Mouse (Mus musculus) cortical plate, adult 2 months (tissue): Measurements from ENCODE around the gene Pakap. TPM values are rescaled to one million over a fixed set of nuclear protein-coding genes. Genes with fewer than 3 reads are reported as not detected.
A peak's percentile ranks its signal among the peaks of the same experiment; 100 is the strongest.

Source experiments
- H3K27ac ChIP-seq: fragments of 200-500 bp; 2 replicates; pipeline ENCODE4 v1.5.1; 2012; ENCODE audit warnings: low read length, control low read depth, inconsistent platforms; ENCODE audit not compliant: insufficient read depth
- H3K4me1 ChIP-seq: fragments of 200-500 bp; 2 replicates; pipeline ENCODE4 v1.6.1; 2011; ENCODE audit warnings: low read length; ENCODE audit not compliant: control insufficient read depth, insufficient read depth
- H3K4me3 ChIP-seq: fragments of 200-500 bp; 2 replicates; pipeline ENCODE4 v1.5.1; 2011; ENCODE audit warnings: mild to moderate bottlenecking, low read length, control low read depth; ENCODE audit not compliant: insufficient read depth
- CTCF ChIP-seq: fragments of 200-500 bp; IDR thresholded peaks from 2 replicates; pipeline ENCODE4 v1.5.1; 2011; ENCODE audit warnings: mild to moderate bottlenecking, control low read depth, low read length; ENCODE audit not compliant: insufficient read depth; ENCODE audit errors: extremely low read depth
- POLR2A ChIP-seq: fragments of 200-500 bp; IDR thresholded peaks from 2 replicates; pipeline ENCODE4 v1.6.1; 2011; ENCODE audit warnings: mild to moderate bottlenecking, low read length, control low read depth; ENCODE audit not compliant: insufficient read depth; ENCODE audit errors: extremely low read depth
- polyA plus RNA-seq: library from polyadenylated mRNA; depleted of rRNA; stranded (reverse); fragments of >200 nt; gene quantifications from 2 replicates; pipeline ENCODE4 v1.2.3, GENCODE M21; 2012

The Pakap gene
- polyA plus RNA-seq, 1 experiment: 7.5 TPM

DNA sequence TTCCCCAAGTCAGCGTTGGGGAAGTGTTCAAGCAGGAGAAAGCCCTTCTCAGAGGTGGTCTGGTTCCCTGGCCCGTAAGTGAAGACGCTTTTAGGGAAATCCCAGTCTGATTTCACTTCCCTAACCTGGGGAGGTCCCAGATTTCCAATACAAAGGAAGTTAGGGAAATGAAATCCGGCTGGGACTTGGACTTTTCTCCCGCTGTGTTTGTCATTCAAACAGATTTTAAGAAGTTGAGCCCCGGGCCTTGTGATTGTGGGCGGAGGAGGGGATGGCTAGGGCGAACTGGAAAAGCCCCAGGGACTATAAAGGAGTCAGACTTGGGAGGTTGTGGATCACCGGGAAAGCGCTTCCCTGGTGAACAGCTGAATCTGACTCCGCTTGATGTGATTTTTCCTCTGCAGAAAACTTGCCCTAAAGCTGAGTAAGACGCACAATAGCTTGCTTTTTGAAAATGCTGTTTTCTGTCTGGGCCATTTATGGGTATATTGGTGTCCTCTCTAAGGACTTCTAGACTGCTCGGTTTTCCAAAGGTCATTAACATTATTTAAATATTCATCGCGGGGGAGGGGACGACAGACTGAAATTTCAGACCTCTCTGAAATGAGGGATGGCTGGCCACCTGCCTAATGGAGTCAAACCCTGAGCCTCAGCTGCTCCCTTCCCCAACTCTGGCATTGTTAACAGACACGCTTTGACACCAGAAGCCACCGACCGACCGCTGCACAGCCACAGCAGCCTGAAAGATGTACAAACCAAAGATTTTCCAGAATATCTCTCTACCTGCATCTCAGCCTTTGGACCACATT is 213.1 kb downstream of the Pakap start:
- TF ChIP-seq CTCF (no peak), POLR2A (no peak)
- H3K27ac ChIP-seq: no peak overlapping the region
- H3K4me1 ChIP-seq: no peaks in the 10 kb centered on the region
- no peak overlapping the region; the same call in 1 of the 2 replicates for H3K4me3 ChIP-seq

DNA sequence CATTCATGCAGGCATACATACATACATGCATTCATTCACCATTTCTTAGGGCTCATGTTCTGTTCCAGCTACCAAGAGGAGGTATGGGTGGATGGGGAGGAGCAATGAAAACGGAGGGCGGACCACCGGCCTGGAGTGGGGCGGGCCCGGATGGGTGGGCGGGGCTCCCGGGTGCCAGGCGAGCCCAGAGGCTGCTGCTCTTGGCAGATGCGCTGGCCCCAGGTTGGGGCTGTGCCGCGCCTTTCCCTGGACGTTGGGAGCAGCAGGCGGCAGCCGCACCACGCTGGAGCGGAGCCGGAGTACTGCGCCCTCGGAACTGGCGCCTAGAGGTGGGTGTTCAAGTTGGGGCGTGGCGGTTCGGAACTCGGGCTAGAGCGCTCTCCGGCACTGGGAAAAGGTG is 214.0 kb downstream of the Pakap start:
- TF ChIP-seq POLR2A: no peak
- no peak for TF ChIP-seq CTCF
- H3K4me3 ChIP-seq: peak overlapping the region; percentile 32
- H3K27ac ChIP-seq: no peak overlapping the region
- H3K4me1 ChIP-seq: no peaks in the 10 kb centered on the region

DNA sequence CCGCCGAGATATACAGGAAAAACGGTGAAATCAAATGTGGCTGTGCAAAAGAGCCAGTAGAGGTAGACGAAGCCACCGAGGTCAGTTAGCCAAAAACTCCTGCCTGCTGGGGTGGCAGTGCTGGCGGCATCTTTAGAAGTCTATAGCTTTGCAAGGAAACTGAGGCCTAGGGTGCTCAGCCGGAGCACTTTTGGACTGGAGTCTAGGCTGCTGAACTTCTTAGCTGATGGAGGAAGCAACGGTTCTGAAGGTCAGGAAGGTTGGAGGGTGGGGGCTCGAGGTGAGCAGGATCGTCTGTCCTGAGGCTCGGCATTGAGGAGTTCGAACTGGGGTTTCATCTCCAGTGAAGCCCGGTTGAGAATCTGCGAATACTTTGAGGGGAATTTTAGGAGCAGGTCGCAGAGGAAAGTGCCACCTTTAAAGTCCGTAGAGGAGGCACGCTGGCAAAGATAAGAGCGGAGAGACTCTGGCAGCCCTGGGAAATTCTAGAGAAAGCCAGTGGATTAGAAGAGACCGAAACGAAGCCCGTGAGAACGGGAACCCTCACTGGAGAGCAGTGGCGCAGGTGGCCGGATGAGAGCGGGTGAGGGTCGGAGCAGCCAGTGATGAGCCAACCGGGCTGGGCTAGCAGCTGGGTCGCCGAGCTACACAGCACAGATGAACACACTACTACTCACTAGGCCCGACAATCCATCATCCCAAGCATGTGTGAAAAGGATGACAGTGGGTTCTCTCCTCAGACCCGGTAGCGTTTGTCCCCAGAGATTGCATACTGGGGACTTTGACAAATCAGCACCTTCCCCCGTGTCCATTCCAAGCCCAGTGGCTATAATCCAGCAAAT is 214.8 kb downstream of the Pakap start:
- H3K27ac ChIP-seq: no peak overlapping the region

DNA sequence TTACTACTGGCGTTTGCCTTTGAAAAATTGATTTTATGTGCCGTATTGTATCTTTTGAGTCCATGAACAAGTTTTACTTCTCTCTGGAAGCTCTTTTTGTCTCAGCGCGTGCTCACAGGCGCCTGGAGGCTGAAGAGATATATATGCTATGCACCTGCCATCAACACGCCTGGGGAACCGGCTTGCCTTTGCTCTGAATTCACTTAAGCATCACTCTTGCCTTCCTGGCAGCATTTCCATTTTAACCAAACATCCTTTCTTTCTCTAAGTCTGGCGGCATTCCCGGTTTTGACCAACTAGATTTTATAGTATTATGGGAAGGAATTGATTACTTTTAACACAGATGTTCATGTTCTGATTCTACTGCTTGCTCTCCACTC is 215.4 kb downstream of the Pakap start:
- Histone ChIP-seq H3K4me3 (peak overlapping the region; percentile 32; the same call in 1 of the 2 replicates), H3K4me1 (no peaks in the 10 kb centered on the region), H3K27ac (no peak overlapping the region)
- no peak for TF ChIP-seq POLR2A
- TF ChIP-seq CTCF: no peak

More for the DNA sequence above, 214.8 kb downstream of the Pakap start:
- Histone ChIP-seq H3K4me1 (no peaks in the 10 kb centered on the region), H3K4me3 (peak overlapping the region; percentile 32)
- TF ChIP-seq CTCF (no peak), POLR2A (no peak)

DNA sequence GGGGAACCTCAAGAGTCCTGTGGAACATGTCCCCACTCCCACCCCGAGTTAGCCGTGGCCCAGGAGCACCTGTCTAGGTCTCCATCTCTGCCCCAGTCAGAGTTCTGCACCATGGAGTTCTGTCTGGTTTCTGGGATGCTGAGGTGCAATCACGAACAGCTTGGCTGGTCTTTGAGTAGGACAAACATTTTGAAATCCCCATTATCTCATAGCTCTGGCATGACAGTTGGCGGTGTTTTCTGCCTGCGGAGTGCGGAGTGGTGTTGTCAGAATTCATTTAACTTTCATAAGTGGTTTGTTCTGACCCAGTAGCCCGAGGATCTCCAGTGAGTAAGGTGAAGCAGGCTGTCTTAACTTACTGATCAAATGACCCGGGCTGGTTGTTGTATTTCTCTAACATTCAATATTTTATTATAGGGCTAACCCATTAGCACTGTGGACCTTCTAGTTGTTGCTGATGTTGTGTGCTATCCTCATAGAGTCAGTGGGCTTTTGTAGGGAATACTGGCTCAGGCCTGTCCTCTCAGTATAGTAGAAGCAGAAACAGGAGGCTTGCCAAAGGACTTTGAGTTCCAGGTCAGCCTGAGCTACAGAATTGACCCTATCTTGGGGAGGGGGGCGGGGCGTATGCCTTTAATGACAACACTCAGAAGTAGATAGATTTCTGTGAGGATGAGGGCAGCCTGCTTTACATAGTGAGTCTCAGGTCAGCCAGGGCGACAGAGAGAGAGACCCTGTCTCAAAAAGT is 216.0 kb downstream of the Pakap start:
- Histone ChIP-seq H3K4me3 (no peak overlapping the region), H3K27ac (no peak overlapping the region), H3K4me1 (no peaks in the 10 kb centered on the region)
- TF ChIP-seq CTCF: no peak
- no peak for TF ChIP-seq POLR2A

DNA sequence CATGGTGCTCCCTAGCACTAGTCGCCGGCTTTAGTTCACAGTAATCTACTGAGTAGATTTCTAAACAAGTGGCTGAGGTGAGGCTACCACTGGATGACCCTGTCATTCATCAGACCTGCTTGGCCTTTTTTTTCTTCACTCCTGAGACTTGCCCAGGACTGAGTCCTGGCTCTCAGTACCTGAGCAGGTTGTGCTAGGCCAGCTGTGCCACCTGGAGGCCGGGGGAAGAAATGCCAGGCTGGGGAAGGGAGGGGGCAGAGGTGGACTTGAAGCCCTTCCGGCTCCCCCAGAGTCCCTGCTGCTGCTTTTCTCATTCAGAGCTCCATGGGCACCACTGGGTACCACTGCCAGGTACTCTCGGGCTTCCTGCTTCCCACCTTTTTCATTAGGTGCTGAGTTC is 220.7 kb downstream of the Pakap start:
- TF ChIP-seq POLR2A (no peak), CTCF (peak; percentile 28; the same call in 1 of the 2 replicates)
- no peaks in the 10 kb centered on the region for H3K4me1 ChIP-seq
- H3K4me3 ChIP-seq: no peak overlapping the region
- no peak overlapping the region for H3K27ac ChIP-seq

DNA sequence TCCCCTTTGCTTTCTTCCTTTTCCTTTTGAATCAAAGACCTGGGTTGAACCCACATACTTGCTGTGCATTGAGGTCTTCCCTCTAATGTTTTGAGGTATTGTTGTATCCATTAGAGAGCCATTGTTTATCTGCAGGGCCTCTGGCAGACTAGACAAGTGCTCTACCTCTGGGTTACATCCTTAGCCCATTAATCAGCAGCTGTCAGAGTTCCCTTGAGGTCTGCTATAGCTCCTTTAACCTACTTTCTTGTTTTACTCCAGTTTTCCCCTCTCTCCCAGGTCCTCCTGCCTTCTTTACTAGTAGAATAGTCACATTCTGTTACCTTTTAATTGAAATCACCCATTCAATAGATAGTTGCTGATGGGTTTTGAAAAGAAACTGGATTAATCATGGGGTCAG is 221.1 kb downstream of the Pakap start:
- H3K4me3 ChIP-seq: no peak overlapping the region
- TF ChIP-seq POLR2A: no peak
- TF ChIP-seq CTCF: no peak
- H3K4me1 ChIP-seq: no peaks in the 10 kb centered on the region
- no peak overlapping the region for H3K27ac ChIP-seq

DNA sequence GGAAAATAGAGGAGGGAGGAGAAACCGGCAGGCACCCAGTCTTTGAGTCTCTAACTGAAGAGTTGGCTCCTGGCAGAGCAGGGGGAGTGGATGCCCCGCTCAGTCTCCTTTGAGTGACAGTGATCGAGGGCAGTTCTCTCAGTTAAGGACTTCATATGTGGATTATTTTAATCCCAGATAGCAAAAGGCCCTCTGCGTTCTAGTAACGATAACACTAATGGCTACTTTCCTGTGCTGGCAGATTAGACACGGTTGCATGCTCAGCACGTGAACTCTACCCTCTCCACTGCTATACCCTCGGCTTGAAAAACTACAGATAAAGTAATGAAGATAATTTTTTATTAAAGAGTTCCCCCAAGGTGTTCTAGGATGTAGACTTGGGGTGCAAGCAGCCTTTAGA is 226.0 kb downstream of the Pakap start:
- Histone ChIP-seq H3K4me1 (peaks cover 2% of the 10 kb centered on the region; the same call in 1 of the 2 replicates), H3K4me3 (no peak overlapping the region), H3K27ac (no peak overlapping the region; the same call in 1 of the 2 replicates)
- TF ChIP-seq CTCF: no peak
- no peak for TF ChIP-seq POLR2A

DNA sequence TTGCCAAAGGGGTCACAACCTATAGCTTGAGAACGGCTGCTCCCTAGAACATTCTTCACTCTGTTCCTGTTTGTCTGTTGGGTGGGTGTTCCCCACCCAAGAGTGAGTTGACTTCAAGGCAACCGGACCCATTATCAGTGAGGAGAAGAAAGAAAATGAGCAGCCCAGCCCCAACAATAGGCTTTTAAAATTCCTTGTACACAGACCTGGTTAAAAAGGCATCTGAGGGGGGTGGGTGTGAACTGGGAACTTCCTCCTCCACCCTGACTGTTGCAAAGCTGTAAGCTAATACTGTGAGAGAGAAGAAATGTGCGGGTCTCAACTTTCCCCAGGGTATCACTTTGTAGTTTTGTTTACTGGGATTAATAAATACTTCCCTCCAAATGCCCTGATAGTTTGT is 226.6 kb downstream of the Pakap start:
- no peak overlapping the region for H3K27ac ChIP-seq
- H3K4me1 ChIP-seq: peaks cover 2% of the 10 kb centered on the region; the same call in 1 of the 2 replicates
- no peak overlapping the region for H3K4me3 ChIP-seq
- no peak for TF ChIP-seq POLR2A
- no peak for TF ChIP-seq CTCF
